Mouse (Mus musculus) mesoderm, embryonic 11.5 days (tissue): ENCODE measurements at regions not wholly inside any gene's neighbourhood (a gene's known extent, or its start where the extent isn't known, plus 50 kb on each side); places are given as distances from the start of the nearest gene placed in this dataset.

ENCODE experiments used
- DNase-seq: peaks from one replicate; pipeline ENCODE4 v3.0.0-alpha.2; 2012; ENCODE audit warnings: low read depth, low spot score

- DNase-seq, result peak; percentile 54
Measured at GRCm38 (mm10) chr15:85660528-85661392, 74.0 kb upstream of the Ppara start.

- no peak for DNase-seq
Measured at GRCm38 (mm10) chr15:85661393-85661690, 73.4 kb upstream of the Ppara start.

GRCm38 (mm10) chr15:85661771-85662170 is 73.0 kb upstream of the Ppara start:
- no peak for DNase-seq

- DNase-seq, result no peak
Measured at GRCm38 (mm10) chr15:85662271-85662670, 72.5 kb upstream of the Ppara start.

GRCm38 (mm10) chr15:85662673-85663072 is 72.1 kb upstream of the Ppara start:
- DNase-seq, result no peak

- no peak for DNase-seq
Measured at GRCm38 (mm10) chr15:85663757-85664431, 70.9 kb upstream of the Ppara start.

GRCm38 (mm10) chr15:85664432-85664828 is 70.4 kb upstream of the Ppara start:
- no peak for DNase-seq

- DNase-seq, result no peak
Measured at GRCm38 (mm10) chr15:85665181-85665821, 69.5 kb upstream of the Ppara start.

- no peak for DNase-seq
Measured at GRCm38 (mm10) chr15:85666496-85666895, 68.3 kb upstream of the Ppara start.

GRCm38 (mm10) chr15:85667381-85667791 is 67.4 kb upstream of the Ppara start:
- no peak for DNase-seq

- DNase-seq, result no peak
Measured at GRCm38 (mm10) chr15:85667906-85668590, 66.7 kb upstream of the Ppara start.

GRCm38 (mm10) chr15:85668871-85669651 is 65.7 kb upstream of the Ppara start:
- no peak for DNase-seq

- no peak for DNase-seq
Measured at GRCm38 (mm10) chr15:85669652-85670175, 65.1 kb upstream of the Ppara start.

- no peak for DNase-seq
Measured at GRCm38 (mm10) chr15:85670176-85670788, 64.5 kb upstream of the Ppara start.

GRCm38 (mm10) chr15:85670789-85671700 is 63.7 kb upstream of the Ppara start:
- DNase-seq, result no peak

- DNase-seq, result no peak
Measured at GRCm38 (mm10) chr15:85671701-85672191, 63.0 kb upstream of the Ppara start.

GRCm38 (mm10) chr15:85672376-85672775 is 62.4 kb upstream of the Ppara start:
- no peak for DNase-seq

- no peak for DNase-seq
Measured at GRCm38 (mm10) chr15:85672931-85673330, 61.9 kb upstream of the Ppara start.

- no peak for DNase-seq
Measured at GRCm38 (mm10) chr15:85673506-85673905, 61.3 kb upstream of the Ppara start.
